Mouse (Mus musculus) limb, embryonic 15.5 days (tissue): ENCODE measurements around the gene St6galnac6. TPM values are rescaled to one million over a fixed set of nuclear protein-coding genes. Genes with fewer than 3 reads are reported as not detected.

Experiments used
- ATAC-seq: fragments of 200-750 bp; cut with Nextera tagmentation; 2 replicates; pipeline ENCODE4 v1.8.0; 2017; ENCODE audit warnings: low read depth, moderate TSS enrichment; ENCODE audit not compliant: insufficient number of reproducible peaks, low FRiP score, low TSS enrichment
- H3K27ac ChIP-seq: fragments of 300-500 bp; sonication (generic); 2 replicates; pipeline ENCODE4 v1.5.1; 2015; ENCODE audit warnings: moderate library complexity, mild to moderate bottlenecking, inconsistent platforms
- H3K27me3 ChIP-seq: fragments of 300-500 bp; sonication (generic); 2 replicates; pipeline ENCODE4 v1.6.1; 2015; ENCODE audit warnings: inconsistent platforms
- H3K36me3 ChIP-seq: fragments of 300-500 bp; sonication (generic); 2 replicates; pipeline ENCODE4 v1.6.1; 2015; ENCODE audit warnings: inconsistent platforms
- H3K4me1 ChIP-seq: fragments of 300-500 bp; sonication (generic); 2 replicates; pipeline ENCODE4 v1.6.1; 2015; ENCODE audit warnings: inconsistent platforms
- H3K4me2 ChIP-seq: fragments of 300-500 bp; sonication (generic); 2 replicates; pipeline ENCODE4 v1.6.1; 2015; ENCODE audit warnings: mild to moderate bottlenecking, inconsistent platforms
- H3K4me3 ChIP-seq: fragments of 300-500 bp; sonication (generic); 2 replicates; pipeline ENCODE4 v1.5.1; 2015; ENCODE audit warnings: mild to moderate bottlenecking, inconsistent platforms
- H3K9ac ChIP-seq: fragments of 300-500 bp; sonication (generic); 2 replicates; pipeline ENCODE4 v1.6.1; 2015; ENCODE audit warnings: inconsistent platforms
- H3K9me3 ChIP-seq: fragments of 300-500 bp; sonication (generic); 2 replicates; pipeline ENCODE4 v1.6.1; 2016; ENCODE audit warnings: inconsistent platforms
- WGBS: fragments of 180-500 bp; shearing (Covaris S2); methylation state at CpG from one replicate; pipeline ENCODE4 v1.1.7; 2015; 5-methylcytosine and 5-hydroxymethylcytosine counted together
- polyA plus RNA-seq: library from polyadenylated mRNA; unstranded; fragments of >200 nt; fragmentation: Nextera tagmentation; extraction: Ambion mirVana; gene quantifications from 2 replicates; pipeline ENCODE4 v1.2.1, GENCODE M21; 2015

St6galnac6 gene
- polyA plus RNA-seq, 1 experiment from 2014 or later: 27.1 TPM

GRCm38 (mm10) chr2:32645647-32646046 lies 46.1 kb downstream of the St6galnac6 start:
- H3K9me3 ChIP-seq: no peaks in the 10 kb centered on the region
- peak overlapping the region; percentile 44 for H3K27ac ChIP-seq
- 63% methylated on average over 3 of the region's 3 CpGs for WGBS
- H3K36me3 ChIP-seq: no peaks in the 10 kb centered on the region
- no peak overlapping the region for H3K4me2 ChIP-seq
- H3K4me3 ChIP-seq: no peak overlapping the region
- H3K4me1 ChIP-seq: peaks cover 29% of the 10 kb centered on the region
- H3K9ac ChIP-seq: no peak overlapping the region
- H3K27me3 ChIP-seq: no peaks in the 10 kb centered on the region
- ATAC-seq: no peak

DNA sequence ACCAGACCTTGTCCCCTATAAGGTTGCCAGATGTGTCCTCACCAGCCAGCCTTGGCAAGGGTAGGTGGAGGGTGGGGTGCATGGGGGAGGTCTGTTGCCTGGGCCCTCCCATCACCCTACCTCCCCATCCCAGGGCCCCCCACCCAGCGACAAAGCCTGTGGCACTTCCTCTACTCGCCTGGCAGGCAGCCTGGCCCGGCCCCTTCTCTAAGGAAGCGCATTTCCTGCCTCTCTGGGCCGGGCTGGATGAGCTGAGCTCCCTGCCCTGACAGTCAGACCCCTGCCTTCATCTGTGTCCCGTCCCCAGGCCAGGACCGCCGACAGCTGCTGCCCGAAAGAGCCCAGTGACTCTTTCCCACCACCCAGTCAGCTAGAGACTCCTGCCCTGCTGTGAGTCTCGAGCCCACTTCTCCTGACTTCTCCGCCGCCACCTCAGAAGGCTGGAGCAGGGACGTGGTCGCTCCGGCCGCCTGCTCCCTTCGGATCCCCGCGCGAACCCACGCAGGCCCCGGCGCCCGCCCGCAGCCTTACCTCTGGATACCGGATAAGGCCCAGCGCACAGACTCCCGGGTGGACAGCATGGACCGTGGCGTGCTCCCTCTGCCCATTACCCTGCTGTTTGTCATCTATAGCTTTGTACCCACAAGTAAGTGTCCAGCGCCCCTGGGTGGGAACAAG lies 47.0 kb downstream of the St6galnac6 start, which contains the start of gene Eng:
Eng (plus strand) TSS at position 217 of the 678 bp plus-strand sequence.
- 55% methylated on average over 30 of the region's 31 CpGs for WGBS
- peak within 1 kb of the TSS; percentile 34 for H3K4me3 ChIP-seq
- H3K9ac ChIP-seq: no peak within 1 kb of the TSS

GRCm38 (mm10) chr2:32647366-32647765 lies 47.9 kb downstream of the St6galnac6 start:
- WGBS: 84% methylated on average over 7 of the region's 7 CpGs
- Histone ChIP-seq H3K36me3 (no peaks in the 10 kb centered on the region), H3K4me3 (peak overlapping the region; percentile 34), H3K27me3 (no peaks in the 10 kb centered on the region), H3K9ac (no peak overlapping the region), H3K27ac (0 out of 2 replicates have a peak overlapping the region, but pooled peaks have one; percentile 12), H3K4me1 (peaks cover 29% of the 10 kb centered on the region), H3K9me3 (no peaks in the 10 kb centered on the region), H3K4me2 (peak overlapping the region; percentile 40)
- no peak for ATAC-seq

More for the DNA sequence above, 47.0 kb downstream of the St6galnac6 start, which contains the start of gene Eng:
- H3K4me2 ChIP-seq: peak within 1 kb of the TSS; percentile 40
- H3K27ac ChIP-seq: peak within 1 kb of the TSS; percentile 44
- H3K4me1 ChIP-seq: peaks cover 29% of the 10 kb centered on the region
- H3K27me3 ChIP-seq: no peaks in the 10 kb centered on the region
- no peaks in the 10 kb centered on the region for H3K36me3 ChIP-seq
- peak; percentile 56; the same call in 1 of the 2 replicates for ATAC-seq
- no peaks in the 10 kb centered on the region for H3K9me3 ChIP-seq

DNA sequence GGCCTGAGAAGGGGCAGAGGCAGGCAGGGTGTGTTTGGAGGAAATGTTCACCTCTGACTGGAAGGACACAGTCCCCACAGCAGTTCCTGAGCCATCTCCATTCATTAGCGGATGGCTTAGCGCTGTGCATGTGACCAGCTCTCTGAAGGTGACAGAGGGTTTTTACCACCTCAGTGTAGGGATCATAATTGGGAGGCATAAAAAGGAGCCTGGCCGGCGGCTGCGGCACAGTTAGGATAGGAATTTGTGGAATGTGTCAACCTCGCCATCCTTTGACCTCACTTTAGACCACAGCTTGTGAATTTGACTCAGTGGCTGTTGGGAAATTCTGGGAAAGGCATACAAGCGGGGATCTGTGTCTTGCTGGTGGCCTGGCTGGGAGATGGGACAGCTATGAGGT lies 54.3 kb downstream of the St6galnac6 start:
- Histone ChIP-seq H3K9ac (no peak overlapping the region), H3K4me3 (no peak overlapping the region), H3K4me1 (peaks cover 27% of the 10 kb centered on the region), H3K4me2 (no peak overlapping the region), H3K27ac (0 out of 2 replicates have a peak overlapping the region, but pooled peaks have one; percentile 9), H3K9me3 (no peaks in the 10 kb centered on the region), H3K27me3 (no peaks in the 10 kb centered on the region), H3K36me3 (no peaks in the 10 kb centered on the region)
- ATAC-seq: no peak
- WGBS: 28% methylated on average over 7 of the region's 7 CpGs

DNA sequence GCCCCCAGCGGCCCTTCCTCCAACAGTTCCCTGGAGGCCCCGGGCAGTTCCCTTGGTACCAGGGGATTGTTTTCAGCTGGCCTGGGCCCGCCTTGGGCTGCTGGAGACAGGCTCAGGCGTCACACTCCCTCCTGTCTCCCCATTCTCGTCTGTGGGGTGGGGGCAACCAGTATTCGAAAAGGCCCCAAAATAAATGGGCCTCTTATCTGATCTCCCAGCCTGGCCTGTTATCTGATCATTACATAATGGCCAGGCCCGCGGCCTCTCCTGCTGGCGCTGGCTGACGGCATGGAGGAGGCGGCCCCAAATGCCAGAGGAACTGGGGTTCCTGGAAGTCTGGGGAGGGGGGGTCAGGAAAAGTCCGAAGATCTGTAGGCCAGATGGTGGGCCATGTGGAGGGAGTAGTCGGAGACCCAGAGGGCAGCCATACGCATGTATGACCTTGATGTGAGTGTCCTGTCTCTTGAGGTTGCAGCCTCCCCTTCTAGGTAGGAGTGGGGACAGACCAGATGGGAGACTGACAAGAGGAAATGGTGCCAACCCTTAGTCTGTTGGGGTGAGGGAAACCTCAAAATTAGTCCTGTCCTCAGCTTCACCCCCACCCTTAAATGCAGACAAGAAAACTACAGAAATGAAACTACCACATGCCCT lies 55.4 kb downstream of the St6galnac6 start:
- Histone ChIP-seq H3K4me2 (no peak overlapping the region), H3K4me3 (no peak overlapping the region), H3K9me3 (no peaks in the 10 kb centered on the region), H3K4me1 (peaks cover 27% of the 10 kb centered on the region), H3K27ac (peak overlapping the region; percentile 75; the same call in 1 of the 2 replicates), H3K27me3 (no peaks in the 10 kb centered on the region), H3K9ac (no peak overlapping the region), H3K36me3 (0 out of 2 replicates have a peak, but pooled peaks cover 5% of the 10 kb centered on the region)
- WGBS: 57% methylated on average over 14 of the region's 14 CpGs
- ATAC-seq: no peak

DNA sequence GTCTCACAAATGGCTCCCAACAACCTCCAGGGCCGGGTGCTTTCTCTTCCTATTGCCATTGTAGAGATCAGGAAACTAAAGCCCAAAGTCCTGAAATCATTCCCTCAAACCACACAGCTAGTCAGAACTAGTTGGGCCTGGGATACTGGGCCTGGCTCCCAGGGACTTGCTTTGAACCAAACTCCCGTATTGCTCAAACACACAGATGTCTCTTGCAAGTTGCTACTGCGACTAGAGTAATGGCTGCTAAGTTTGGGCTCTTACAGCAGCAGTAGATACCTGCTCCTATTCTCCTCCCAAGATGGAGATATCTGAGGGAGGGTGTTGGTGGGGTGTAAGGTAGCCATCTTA lies 55.9 kb downstream of the St6galnac6 start:
- no peaks in the 10 kb centered on the region for H3K9me3 ChIP-seq
- H3K4me2 ChIP-seq: no peak overlapping the region
- WGBS: 70% methylated on average over 3 of the region's 3 CpGs
- peak overlapping the region; percentile 75 for H3K27ac ChIP-seq
- peaks cover 27% of the 10 kb centered on the region for H3K4me1 ChIP-seq
- no peak overlapping the region for H3K4me3 ChIP-seq
- H3K9ac ChIP-seq: no peak overlapping the region
- no peak for ATAC-seq
- no peaks in the 10 kb centered on the region for H3K27me3 ChIP-seq
- 0 out of 2 replicates have a peak, but pooled peaks cover 5% of the 10 kb centered on the region for H3K36me3 ChIP-seq

GRCm38 (mm10) chr2:32655826-32656225 lies 56.3 kb downstream of the St6galnac6 start:
- H3K36me3 ChIP-seq: 0 out of 2 replicates have a peak, but pooled peaks cover 5% of the 10 kb centered on the region
- no peaks in the 10 kb centered on the region for H3K27me3 ChIP-seq
- H3K27ac ChIP-seq: peak overlapping the region; percentile 75
- WGBS: 24% methylated on average over 12 of the region's 12 CpGs
- H3K9ac ChIP-seq: no peak overlapping the region
- peak; percentile 33; the same call in 1 of the 2 replicates for ATAC-seq
- no peaks in the 10 kb centered on the region for H3K9me3 ChIP-seq
- H3K4me1 ChIP-seq: peaks cover 27% of the 10 kb centered on the region
- H3K4me3 ChIP-seq: no peak overlapping the region
- H3K4me2 ChIP-seq: no peak overlapping the region

DNA sequence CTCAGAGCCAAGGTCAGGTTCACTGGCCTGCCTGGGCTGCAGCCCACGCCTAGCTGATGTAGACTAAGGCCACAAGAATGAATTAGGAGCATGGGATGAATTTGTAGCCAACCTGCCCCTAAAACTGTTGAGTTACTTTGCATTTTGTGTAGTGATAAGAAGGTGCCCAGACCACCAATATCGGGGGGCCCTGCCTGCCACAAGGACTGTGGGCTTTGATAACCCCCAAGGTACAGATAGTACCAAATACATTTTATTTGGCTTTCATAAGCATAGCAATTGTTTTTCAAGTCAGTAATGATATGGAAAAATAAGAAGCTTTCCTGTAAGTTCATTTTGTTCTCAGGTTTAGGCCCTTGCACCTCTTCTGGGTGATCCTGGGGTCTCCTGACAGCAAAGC lies 59.4 kb downstream of the St6galnac6 start:
- no peak for ATAC-seq
- 86% methylated on average over 2 of the region's 2 CpGs for WGBS
- no peak overlapping the region for H3K4me2 ChIP-seq
- no peak overlapping the region for H3K9ac ChIP-seq
- no peak overlapping the region for H3K4me3 ChIP-seq
- H3K36me3 ChIP-seq: 0 out of 2 replicates have a peak, but pooled peaks cover 5% of the 10 kb centered on the region
- H3K27me3 ChIP-seq: no peaks in the 10 kb centered on the region
- no peaks in the 10 kb centered on the region for H3K9me3 ChIP-seq
- H3K4me1 ChIP-seq: peaks cover 28% of the 10 kb centered on the region
- no peak overlapping the region for H3K27ac ChIP-seq

- H3K27me3 ChIP-seq: no peaks in the 10 kb centered on the region
- 0 out of 2 replicates have a peak, but pooled peaks cover 5% of the 10 kb centered on the region for H3K36me3 ChIP-seq
- peaks cover 12% of the 10 kb centered on the region for H3K4me1 ChIP-seq
- no peak overlapping the region for H3K9ac ChIP-seq
- no peak overlapping the region for H3K4me3 ChIP-seq
- peak overlapping the region; percentile 70 for H3K27ac ChIP-seq
- WGBS: 30% methylated on average over 7 of the region's 7 CpGs
- 0 out of 2 replicates have a peak, but pooled peaks have one; percentile 36 for ATAC-seq
- no peak overlapping the region for H3K4me2 ChIP-seq
- H3K9me3 ChIP-seq: no peaks in the 10 kb centered on the region
Observed at GRCm38 (mm10) chr2:32661509-32662107, 62.1 kb downstream of the St6galnac6 start.

DNA sequence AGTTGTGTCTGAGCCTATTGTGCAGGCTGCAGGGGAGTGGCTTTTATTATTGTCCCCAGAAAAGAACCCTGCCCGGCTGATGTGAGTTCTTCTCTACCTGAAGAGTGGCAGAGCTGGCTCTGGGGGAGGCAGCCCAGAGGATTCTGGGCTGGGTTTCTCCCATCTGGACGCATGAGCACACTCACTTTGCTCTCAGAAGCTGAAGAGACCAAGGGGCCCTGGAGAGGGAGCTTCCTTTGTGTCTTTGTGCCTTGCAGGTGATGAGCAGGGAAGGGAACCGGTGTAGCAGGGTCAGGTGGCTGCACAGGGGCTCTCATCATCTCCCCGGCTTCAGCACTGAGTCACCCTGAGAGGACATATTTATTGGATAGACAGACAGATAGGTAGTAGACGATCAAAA lies 62.8 kb downstream of the St6galnac6 start:
- Histone ChIP-seq H3K27me3 (no peaks in the 10 kb centered on the region), H3K4me3 (no peak overlapping the region), H3K9me3 (no peaks in the 10 kb centered on the region), H3K4me1 (peaks cover 12% of the 10 kb centered on the region), H3K27ac (peak overlapping the region; percentile 70), H3K9ac (no peak overlapping the region), H3K36me3 (0 out of 2 replicates have a peak, but pooled peaks cover 5% of the 10 kb centered on the region), H3K4me2 (no peak overlapping the region)
- 47% methylated on average over 5 of the region's 5 CpGs for WGBS
- no peak for ATAC-seq

DNA sequence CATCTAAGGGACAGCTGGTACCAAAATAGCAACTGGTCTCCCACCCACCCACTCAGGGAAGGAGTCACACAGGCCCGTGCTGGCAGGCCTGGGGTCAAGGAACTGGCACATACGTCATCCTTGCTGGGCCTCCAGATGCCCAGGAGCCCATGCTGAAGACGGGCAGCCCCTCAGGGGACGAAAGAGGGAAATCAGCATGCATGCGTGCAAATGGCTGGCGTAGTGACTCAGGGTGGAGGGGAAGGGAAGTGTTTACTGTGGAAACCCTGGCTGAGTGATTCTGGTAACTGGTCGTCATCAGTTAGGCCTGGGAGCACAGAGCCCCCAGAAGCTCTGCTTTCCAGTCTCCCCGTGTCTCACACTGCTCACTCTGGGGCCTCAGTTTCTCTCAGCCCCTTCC lies 65.8 kb downstream of the St6galnac6 start:
- no peak overlapping the region for H3K4me2 ChIP-seq
- 0 out of 2 replicates have a peak, but pooled peaks cover 7% of the 10 kb centered on the region for H3K36me3 ChIP-seq
- no peaks in the 10 kb centered on the region for H3K9me3 ChIP-seq
- no peak overlapping the region for H3K4me3 ChIP-seq
- no peak for ATAC-seq
- H3K27ac ChIP-seq: no peak overlapping the region
- H3K4me1 ChIP-seq: peaks cover 12% of the 10 kb centered on the region
- 69% methylated on average over 8 of the region's 8 CpGs for WGBS
- no peaks in the 10 kb centered on the region for H3K27me3 ChIP-seq
- no peak overlapping the region for H3K9ac ChIP-seq

DNA sequence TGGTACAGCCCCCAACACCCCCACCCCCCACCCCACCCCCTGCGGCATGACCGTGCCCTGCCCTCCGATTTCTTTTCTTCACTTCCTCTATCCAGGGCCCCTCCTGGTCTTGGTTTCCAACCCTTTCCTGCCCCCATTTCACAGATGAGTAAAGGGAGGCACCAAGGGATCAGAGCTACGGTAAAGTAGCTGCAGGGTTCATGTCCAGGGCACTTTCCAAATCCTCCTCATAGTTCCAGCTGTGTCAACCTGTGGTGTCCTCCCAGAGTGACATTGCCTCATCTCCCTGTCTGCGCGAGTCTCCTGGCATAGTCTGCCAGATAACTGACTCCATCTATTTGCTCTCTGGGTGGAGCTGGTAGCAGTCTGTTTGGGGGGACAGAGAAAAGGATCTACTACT lies 66.3 kb downstream of the St6galnac6 start:
- Histone ChIP-seq H3K4me3 (no peak overlapping the region), H3K4me1 (peaks cover 12% of the 10 kb centered on the region), H3K36me3 (peaks cover 8% of the 10 kb centered on the region; the same call in 1 of the 2 replicates), H3K4me2 (no peak overlapping the region), H3K27me3 (no peaks in the 10 kb centered on the region), H3K9me3 (no peaks in the 10 kb centered on the region), H3K9ac (no peak overlapping the region), H3K27ac (no peak overlapping the region)
- WGBS: 77% methylated on average over 6 of the region's 6 CpGs
- no peak for ATAC-seq
